Mouse (Mus musculus): ENCODE data around the gene Hist1h2br.

DNA sequence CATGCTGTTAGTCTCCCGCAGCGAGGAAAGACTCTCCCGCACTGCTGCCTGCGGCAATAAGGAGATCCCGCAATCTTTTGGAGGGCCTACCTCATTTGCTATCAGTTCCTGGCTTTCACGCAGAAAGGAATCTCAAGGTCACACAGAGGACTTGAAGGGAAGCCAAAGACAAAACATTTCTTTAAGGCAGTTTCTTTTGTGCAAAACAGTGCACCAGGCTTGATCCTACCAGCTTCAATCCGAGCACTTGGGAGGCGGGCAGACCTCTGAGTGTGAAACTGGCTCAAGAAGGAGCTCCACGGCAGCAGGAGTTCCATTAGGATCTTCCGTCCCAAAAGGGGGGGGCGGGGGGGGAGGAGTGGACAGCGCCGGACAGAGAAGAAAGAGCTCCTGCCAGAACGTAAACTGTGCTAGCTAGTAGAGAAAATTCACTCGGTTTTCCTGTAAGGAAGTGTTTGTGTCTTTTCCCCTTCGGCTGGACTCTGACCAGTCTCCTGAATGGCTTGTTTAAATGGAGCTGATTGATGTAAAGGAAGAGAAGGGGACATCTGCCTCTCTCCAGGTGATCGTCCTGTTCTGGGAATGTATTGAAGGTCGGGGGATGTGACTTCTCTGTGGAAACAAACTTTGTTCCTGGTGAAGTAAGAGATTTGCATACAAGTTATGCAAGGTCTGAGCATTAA is 42.8 kb upstream of the Hist1h2br start:
- TF ChIP-seq POLR2A (IDR thresholded peaks at IDR 0.05; ENCODE audit: control insufficient read depth, low read depth, low read length) = no peak
- no peak for TF ChIP-seq CTCF (IDR thresholded peaks at IDR 0.05; ENCODE audit: control insufficient read depth, insufficient read depth, insufficient replicate concordance, low read depth, low read length)

Data from testis, adult 2 months (tissue).